Mouse (Mus musculus) splenic B cell, adult 2 months (primary cell): ENCODE data around the gene Kif21b.

Experiments used
- DNase-seq: peaks from one replicate; pipeline ENCODE4 v3.0.0-alpha.2; 2011; ENCODE audit warnings: low read depth, low spot score
- H3K27me3 ChIP-seq: 2 replicates; pipeline ENCODE4 v1.6.1; 2012; ENCODE audit warnings: mild to moderate bottlenecking, low read length, moderate library complexity, mixed read lengths; ENCODE audit not compliant: control insufficient read depth, poor library complexity, insufficient read depth, severe bottlenecking
- H3K36me3 ChIP-seq: 2 replicates; pipeline ENCODE4 v1.6.1; 2012; ENCODE audit warnings: mild to moderate bottlenecking, low read length, moderate library complexity, mixed read lengths; ENCODE audit not compliant: control insufficient read depth, poor library complexity, insufficient read depth, severe bottlenecking

Gene Kif21b

GRCm38 (mm10) chr1:136160297-136160696 is 29.1 kb downstream of the Kif21b start:
- DNase-seq, result no peak
- Histone ChIP-seq H3K27me3 (no peaks in the 10 kb centered on the region), H3K36me3 (peaks cover 30% of the 10 kb centered on the region)

- peaks cover 30% of the 10 kb centered on the region for H3K36me3 ChIP-seq
- DNase-seq, result no peak
- no peaks in the 10 kb centered on the region for H3K27me3 ChIP-seq
Measured at GRCm38 (mm10) chr1:136160930-136161329, 29.7 kb downstream of the Kif21b start.

GRCm38 (mm10) chr1:136161333-136161921 is 30.2 kb downstream of the Kif21b start:
- Histone ChIP-seq H3K36me3 (peaks cover 27% of the 10 kb centered on the region), H3K27me3 (no peaks in the 10 kb centered on the region)
- DNase-seq, result no peak

- Histone ChIP-seq H3K27me3 (no peaks in the 10 kb centered on the region), H3K36me3 (peaks cover 25% of the 10 kb centered on the region)
- DNase-seq, result no peak
Measured at GRCm38 (mm10) chr1:136165436-136165835, 34.2 kb downstream of the Kif21b start.

GRCm38 (mm10) chr1:136167657-136168056 is 36.5 kb downstream of the Kif21b start:
- DNase-seq, result peak; percentile 20
- H3K36me3 ChIP-seq, result peaks cover 25% of the 10 kb centered on the region
- H3K27me3 ChIP-seq, result no peaks in the 10 kb centered on the region

GRCm38 (mm10) chr1:136170109-136170508 is 38.9 kb downstream of the Kif21b start:
- Histone ChIP-seq H3K36me3 (peaks cover 27% of the 10 kb centered on the region), H3K27me3 (no peaks in the 10 kb centered on the region)
- peak; percentile 79 for DNase-seq

GRCm38 (mm10) chr1:136172696-136173095 is 41.5 kb downstream of the Kif21b start:
- no peak for DNase-seq
- Histone ChIP-seq H3K36me3 (peaks cover 30% of the 10 kb centered on the region), H3K27me3 (no peaks in the 10 kb centered on the region)

GRCm38 (mm10) chr1:136174101-136174606 is 43.0 kb downstream of the Kif21b start:
- peak; percentile 53 for DNase-seq
- Histone ChIP-seq H3K27me3 (no peaks in the 10 kb centered on the region), H3K36me3 (peaks cover 28% of the 10 kb centered on the region)

GRCm38 (mm10) chr1:136175183-136175582 is 44.0 kb downstream of the Kif21b start:
- H3K36me3 ChIP-seq, result peaks cover 26% of the 10 kb centered on the region
- H3K27me3 ChIP-seq, result no peaks in the 10 kb centered on the region
- peak; percentile 79 for DNase-seq

GRCm38 (mm10) chr1:136177085-136177484 is 45.9 kb downstream of the Kif21b start:
- no peak for DNase-seq
- Histone ChIP-seq H3K36me3 (peaks cover 19% of the 10 kb centered on the region), H3K27me3 (no peaks in the 10 kb centered on the region)

GRCm38 (mm10) chr1:136178741-136179140 is 47.6 kb downstream of the Kif21b start:
- Histone ChIP-seq H3K36me3 (peaks cover 11% of the 10 kb centered on the region), H3K27me3 (no peaks in the 10 kb centered on the region)
- DNase-seq, result no peak

- H3K36me3 ChIP-seq, result peaks cover 10% of the 10 kb centered on the region
- DNase-seq, result no peak
- H3K27me3 ChIP-seq, result no peaks in the 10 kb centered on the region
Measured at GRCm38 (mm10) chr1:136179511-136180001, 48.4 kb downstream of the Kif21b start.

GRCm38 (mm10) chr1:136190033-136190432 is 58.8 kb downstream of the Kif21b start:
- H3K27me3 ChIP-seq, result no peaks in the 10 kb centered on the region
- no peaks in the 10 kb centered on the region for H3K36me3 ChIP-seq
- DNase-seq, result no peak

- Histone ChIP-seq H3K27me3 (no peaks in the 10 kb centered on the region), H3K36me3 (no peaks in the 10 kb centered on the region)
- DNase-seq, result peak; percentile 60
Measured at GRCm38 (mm10) chr1:136212803-136213202, 81.6 kb downstream of the Kif21b start, which contains the start of gene Mroh3. Gene Mroh3 (minus strand): TSS chr1:136212828.

GRCm38 (mm10) chr1:136214304-136214703 is 83.1 kb downstream of the Kif21b start:
- no peaks in the 10 kb centered on the region for H3K36me3 ChIP-seq
- H3K27me3 ChIP-seq, result no peaks in the 10 kb centered on the region
- no peak for DNase-seq
